10 mouse cellular contexts compared by ENCODE assay signal in genomic region chr11:12205201-12206161, GRCm38 (mm10).
DNase-seq lines count a peak whose midpoint lies in the region; ATAC-seq lines count a peak whose summit lies in the region.
"Had no signal": no experiment of that assay in that cellular context is flagged by ENCODE, and none has a peak within 500 bp of the region (broad histone marks: within the 10 kb centered on the region; RNA-seq: fewer than 3 reads in every experiment).

No protein-coding gene starts in this region.

- no peaks in the 10 kb centered on the region for H3K27me3 ChIP-seq in kidney, embryonic 16.5 days (ENCODE audit: insufficient read depth, low read length)
- H3K27me3 ChIP-seq in heart, embryonic 10.5 days (ENCODE audit: insufficient read depth, poor library complexity, severe bottlenecking): no peaks in the 10 kb centered on the region
- peaks cover 8% of the 10 kb centered on the region; the same call in 1 of the 2 replicates for H3K27me3 ChIP-seq in liver, embryonic 12.5 days (replicated peaks)

- no peak overlapping the region for H3K4me2 ChIP-seq in kidney, embryonic 16.5 days (replicated peaks; ENCODE audit: low read depth, low read length)
- peak overlapping the region; percentile 47 for H3K4me2 ChIP-seq in liver, embryonic 12.5 days

- no peak for ATAC-seq in kidney, embryonic 16.5 days (ENCODE audit: low FRiP score, low TSS enrichment)
- peak; percentile 93 for ATAC-seq in liver, embryonic 12.5 days

- no peaks in the 10 kb centered on the region for H3K36me3 ChIP-seq in kidney, embryonic 16.5 days (ENCODE audit: insufficient read depth, low read length)
- no peaks in the 10 kb centered on the region for H3K36me3 ChIP-seq in heart, embryonic 10.5 days
- H3K36me3 ChIP-seq in liver, embryonic 12.5 days: no peaks in the 10 kb centered on the region

- no peaks in the 10 kb centered on the region for H3K4me1 ChIP-seq in kidney, embryonic 16.5 days (ENCODE audit: insufficient read depth, low read length)
- peaks cover 13% of the 10 kb centered on the region; the same call in 1 of the 2 replicates for H3K4me1 ChIP-seq in heart, embryonic 10.5 days
- peaks cover 38% of the 10 kb centered on the region for H3K4me1 ChIP-seq in liver, embryonic 12.5 days

- DNase-seq in kidney, postnatal 10 days: peak; percentile 6
- DNase-seq in c-Kit-negative CD71-positive TER-119-positive erythroid progenitor cells, embryonic 14.5 days (ENCODE audit: low read depth, low spot score): peak; percentile 36
- DNase-seq in heart, embryonic 10.5 days (ENCODE audit: low spot score): peak; percentile 88
- no peak for DNase-seq in layer of hippocampus, adult 18-20 months (ENCODE audit: low spot score in 2 of 2)
- no peak for DNase-seq in right cerebral cortex, postnatal 25 days
- no peak for DNase-seq in thymus, postnatal 25 days
- DNase-seq: adrenal gland, adult 8-10 months; layer of hippocampus, adult 9-11 months had no signal

- H3K27ac ChIP-seq in kidney, embryonic 16.5 days (ENCODE audit: low read length): no peak overlapping the region
- H3K27ac ChIP-seq in heart, embryonic 10.5 days: peak overlapping the region; percentile 62
- peak overlapping the region; percentile 77 for H3K27ac ChIP-seq in liver, embryonic 12.5 days

- H3K4me3 ChIP-seq in kidney, embryonic 16.5 days (ENCODE audit: low read length): no peak overlapping the region
- H3K4me3 ChIP-seq in heart, embryonic 10.5 days: no peak overlapping the region
- no peak overlapping the region for H3K4me3 ChIP-seq in liver, embryonic 12.5 days

- WGBS in kidney, embryonic 16.5 days: 77% methylated on average over 6 of the region's 6 CpGs
- 8% methylated on average over 6 of the region's 6 CpGs for WGBS in heart, embryonic 10.5 days
- WGBS in liver, embryonic 12.5 days (ENCODE audit: insufficient replicate concordance): 12% methylated on average over 6 of the region's 6 CpGs

- no peak overlapping the region for H3K9ac ChIP-seq in kidney, embryonic 16.5 days (replicated peaks; ENCODE audit: low read length)
- no peak overlapping the region for H3K9ac ChIP-seq in liver, embryonic 12.5 days

- H3K9me3 ChIP-seq in kidney, embryonic 16.5 days (ENCODE audit: low read length): no peaks in the 10 kb centered on the region
- no peaks in the 10 kb centered on the region for H3K9me3 ChIP-seq in heart, embryonic 10.5 days
- no peaks in the 10 kb centered on the region for H3K9me3 ChIP-seq in liver, embryonic 12.5 days (replicated peaks)

Comparison
In these comparisons a context has a peak if more than half of its experiments do, and no peak if none do; other contexts are left out.
1. DNase-seq: peak in kidney, postnatal 10 days (single experiment), c-Kit-negative CD71-positive TER-119-positive erythroid progenitor cells, embryonic 14.5 days (single experiment) and heart, embryonic 10.5 days (single experiment); none in layer of hippocampus, adult 18-20 months (0 of 2), right cerebral cortex, postnatal 25 days (single experiment) and thymus, postnatal 25 days (single experiment).